Mouse (Mus musculus) CD8-positive naive resting alpha-beta T cell, adult 2 months (primary cell): ENCODE data around the gene Setdb1.
"Not testable (repeated sequence)": the region's sequence is repeated elsewhere in the genome, so short reads cannot be mapped to it uniquely, and the experiment has no call there.

Experiments
- DNase-seq, 2 experiments: peaks; one replicate each; pipeline ENCODE4 v3.0.0; 2022; ENCODE audit warnings: low read depth in 2 of 2, low spot score in 2 of 2

Setdb1 gene

GRCm38 (mm10) chr3:95356701-95357449 lies at the start of gene Setdb1:
Gene Setdb1 (minus strand): TSS chr3:95357202.
- peak; percentile 68 to 86 for DNase-seq

GRCm38 (mm10) chr3:95402741-95403140 lies 45.7 kb upstream of the Setdb1 start, which contains the start of gene 4930558C23Rik:
Gene 4930558C23Rik (minus strand): TSS chr3:95402841.
- no peak for DNase-seq

GRCm38 (mm10) chr3:95394385-95394784 lies 37.4 kb upstream of the Setdb1 start:
- DNase-seq, result no peak

- DNase-seq, result peak; percentile 4 to 14
These were observed 28.5 kb upstream of the Setdb1 start for GRCm38 (mm10) chr3:95385401-95386075.

- no peak for DNase-seq
These were observed 16.2 kb upstream of the Setdb1 start for GRCm38 (mm10) chr3:95373208-95373607.

GRCm38 (mm10) chr3:95370101-95370500 lies 13.1 kb upstream of the Setdb1 start:
- no peak for DNase-seq

GRCm38 (mm10) chr3:95360276-95360675 lies 3.3 kb upstream of the Setdb1 start:
- not testable (repeated sequence) for DNase-seq

GRCm38 (mm10) chr3:95357746-95358145 lies 744 bp upstream of the Setdb1 start:
- DNase-seq, result no peak

- DNase-seq, result not testable (repeated sequence)
These were observed 974 bp downstream of the Setdb1 start for GRCm38 (mm10) chr3:95355911-95356544.

GRCm38 (mm10) chr3:95349491-95349890 lies 7.5 kb downstream of the Setdb1 start:
- DNase-seq, result peak; percentile 7 to 23

- not testable (repeated sequence) for DNase-seq
These were observed 8.7 kb downstream of the Setdb1 start for GRCm38 (mm10) chr3:95348343-95348742.

GRCm38 (mm10) chr3:95346454-95346853 lies 10.5 kb downstream of the Setdb1 start:
- no peak for DNase-seq

- DNase-seq, result not testable (repeated sequence)
These were observed 13.5 kb downstream of the Setdb1 start for GRCm38 (mm10) chr3:95343356-95344000.

- no peak for DNase-seq
These were observed 18.8 kb downstream of the Setdb1 start for GRCm38 (mm10) chr3:95338251-95338650.

GRCm38 (mm10) chr3:95337345-95337744 lies 19.7 kb downstream of the Setdb1 start:
- DNase-seq, result no peak

- no peak for DNase-seq
These were observed 25.5 kb downstream of the Setdb1 start for GRCm38 (mm10) chr3:95331528-95331927.

- no peak for DNase-seq
These were observed 28.1 kb downstream of the Setdb1 start for GRCm38 (mm10) chr3:95328803-95329404.

GRCm38 (mm10) chr3:95324454-95325144 lies 32.4 kb downstream of the Setdb1 start:
- DNase-seq, result no peak

GRCm38 (mm10) chr3:95323429-95323828 lies 33.6 kb downstream of the Setdb1 start:
- DNase-seq, result no peak
